Mouse (Mus musculus) liver, embryonic 14.5 days (tissue): Measurements from ENCODE around the gene Rcsd1. TPM values are rescaled to one million over a fixed set of nuclear protein-coding genes. Genes with fewer than 3 reads are reported as not detected.

Source experiments
- ATAC-seq: fragments of 200-750 bp; cut with Nextera tagmentation; 2 replicates; pipeline ENCODE4 v1.8.0; 2017; ENCODE audit warnings: moderate number of reproducible peaks, mild to moderate bottlenecking, moderate library complexity; ENCODE audit not compliant: insufficient read depth
- DNase-seq, 3 experiments: peaks; one replicate each; pipeline ENCODE4 v3.0.0-alpha.2; 2012 to 2013; ENCODE audit warnings: low read depth in 3 of 3, low spot score in 3 of 3
- H3K27ac ChIP-seq: fragments of 300-500 bp; sonication (generic); 2 replicates; pipeline ENCODE4 v1.5.1; 2014; ENCODE audit warnings: moderate library complexity, mild to moderate bottlenecking, control low read depth, inconsistent platforms
- H3K27me3 ChIP-seq: fragments of 300-500 bp; sonication (generic); 2 replicates; pipeline ENCODE4 v1.6.1; 2014; ENCODE audit warnings: mild to moderate bottlenecking, low read length, moderate library complexity; ENCODE audit not compliant: control insufficient read depth, insufficient read depth
- H3K36me3 ChIP-seq: fragments of 300-500 bp; sonication (generic); replicated peaks from 2 replicates; pipeline ENCODE4 v1.6.1; 2014; ENCODE audit warnings: low read depth; ENCODE audit not compliant: control insufficient read depth, insufficient read depth
- H3K4me1 ChIP-seq, 2 experiments: fragments of 200-500 bp in 1 of 2; fragments of 300-500 bp in 1 of 2; sonication (generic) in 1 of 2; replicated peaks; 2 replicates each; pipeline ENCODE4 v1.6.1; 2012 to 2014; ENCODE audit warnings: antibody characterized with exemption in 1 of 2, inconsistent platforms in 1 of 2, low read length in 1 of 2; ENCODE audit not compliant: control insufficient read depth in 2 of 2, insufficient read depth in 2 of 2
- H3K4me2 ChIP-seq: fragments of 300-500 bp; sonication (generic); 2 replicates; pipeline ENCODE4 v1.6.1; 2014; ENCODE audit warnings: low read depth, mild to moderate bottlenecking, control low read depth, moderate library complexity
- H3K4me3 ChIP-seq, 2 experiments: fragments of 200-500 bp in 1 of 2; fragments of 300-500 bp in 1 of 2; sonication (generic) in 1 of 2; 2 replicates each; pipeline ENCODE4 v1.5.1; 2012 to 2014; ENCODE audit warnings: low read depth in 2 of 2, low read length in 2 of 2, mild to moderate bottlenecking in 2 of 2, control low read depth in 1 of 2, inconsistent platforms in 1 of 2, moderate library complexity in 1 of 2; ENCODE audit not compliant: insufficient read depth in 1 of 2
- H3K9ac ChIP-seq: fragments of 300-500 bp; sonication (generic); replicated peaks from 2 replicates; pipeline ENCODE4 v1.6.1; 2014; ENCODE audit warnings: mild to moderate bottlenecking, control low read depth, moderate library complexity
- H3K9me3 ChIP-seq: fragments of 300-500 bp; sonication (generic); 2 replicates; pipeline ENCODE4 v1.6.1; 2016; ENCODE audit warnings: low read length, mixed read lengths; ENCODE audit not compliant: control insufficient read depth
- CTCF ChIP-seq: IDR thresholded peaks from 2 replicates; pipeline ENCODE4 v1.5.1; 2016; ENCODE audit warnings: antibody characterized with exemption, low read depth, control low read depth
- EP300 ChIP-seq: IDR thresholded peaks from 2 replicates; pipeline ENCODE4 v1.6.1; 2016; ENCODE audit warnings: antibody characterized with exemption, low read depth
- WGBS: fragments of 180-500 bp; shearing (Covaris S2); extraction: QIAGEN DNeasy Blood & Tissue Kit; methylation state at CpG from one replicate; pipeline ENCODE4 v1.1.7; 2014; ENCODE audit not compliant: insufficient replicate concordance; 5-methylcytosine and 5-hydroxymethylcytosine counted together
- polyA plus RNA-seq, 2 experiments: library from polyadenylated mRNA; depleted of rRNA in 1 of 2; stranded (reverse) in 1 of 2; unstranded in 1 of 2; fragments of >200 nt; fragmentation: Nextera tagmentation in 1 of 2; extraction: Ambion mirVana in 1 of 2; gene quantifications; 2 replicates each; pipeline versions ENCODE4 v1.2.1 to v1.2.3; 2012 to 2014

Rcsd1 gene
- polyA plus RNA-seq, 2 experiments = 2.4 to 4.8 TPM

GRCm38 (mm10) chr1:165625896-165626295 lies 83.7 kb downstream of the Rcsd1 start:
- Histone ChIP-seq H3K27ac (no peak overlapping the region), H3K4me3 (no peak overlapping the region), H3K27me3 (no peaks in the 10 kb centered on the region), H3K9ac (no peak overlapping the region), H3K9me3 (no peaks in the 10 kb centered on the region), H3K36me3 (no peaks in the 10 kb centered on the region), H3K4me1 (peaks cover 8 to 26% of the 10 kb centered on the region in 2 experiments), H3K4me2 (no peak overlapping the region)
- no peak for TF ChIP-seq EP300
- no peak for TF ChIP-seq CTCF
- 77% methylated on average over 5 of the region's 5 CpGs for WGBS
- DNase-seq (no peak), ATAC-seq (no peak)

GRCm38 (mm10) chr1:165625058-165625457 lies 84.5 kb downstream of the Rcsd1 start:
- ATAC-seq (no peak), DNase-seq (no peak)
- H3K27ac ChIP-seq = no peak overlapping the region
- H3K9ac ChIP-seq = no peak overlapping the region
- 72% methylated on average over 5 of the region's 5 CpGs for WGBS
- peaks cover 8 to 21% of the 10 kb centered on the region in 2 experiments for H3K4me1 ChIP-seq
- no peaks in the 10 kb centered on the region for H3K36me3 ChIP-seq
- H3K4me2 ChIP-seq = no peak overlapping the region
- no peaks in the 10 kb centered on the region for H3K27me3 ChIP-seq
- no peaks in the 10 kb centered on the region for H3K9me3 ChIP-seq
- no peak overlapping the region for H3K4me3 ChIP-seq
- TF ChIP-seq CTCF (no peak), EP300 (no peak)

- ATAC-seq (no peak), DNase-seq (no peak)
- TF ChIP-seq EP300 (no peak), CTCF (no peak)
- no peaks in the 10 kb centered on the region for H3K9me3 ChIP-seq
- H3K36me3 ChIP-seq = no peaks in the 10 kb centered on the region
- H3K27me3 ChIP-seq = no peaks in the 10 kb centered on the region
- H3K9ac ChIP-seq = no peak overlapping the region
- no peak overlapping the region for H3K4me3 ChIP-seq
- whole genome bisulfite sequencing = 62% methylated on average over 9 of the region's 9 CpGs
- no peak overlapping the region for H3K4me2 ChIP-seq
- peaks cover 0 to 20% of the 10 kb centered on the region in 2 experiments; a peak in 2 of 4 replicates for H3K4me1 ChIP-seq
- no peak overlapping the region for H3K27ac ChIP-seq
Measured at GRCm38 (mm10) chr1:165618201-165618624, 91.3 kb downstream of the Rcsd1 start.

- ATAC-seq (peak; percentile 69), DNase-seq (peak in 1 of 3 experiments; percentile 30)
- Histone ChIP-seq H3K9ac (peak overlapping the region; percentile 31; the same call in 1 of the 2 replicates), H3K36me3 (no peaks in the 10 kb centered on the region), H3K4me1 (peaks cover 0 to 21% of the 10 kb centered on the region in 2 experiments; a peak in 2 of 4 replicates), H3K4me2 (peak overlapping the region; percentile 40), H3K4me3 (no peak overlapping the region), H3K27ac (peak overlapping the region; percentile 50), H3K27me3 (no peaks in the 10 kb centered on the region), H3K9me3 (no peaks in the 10 kb centered on the region)
- TF ChIP-seq CTCF (no peak), EP300 (no peak)
- WGBS = 34% methylated on average over 15 of the region's 15 CpGs
Measured at GRCm38 (mm10) chr1:165617166-165617891, 92.2 kb downstream of the Rcsd1 start.

- TF ChIP-seq CTCF = no peak
- ATAC-seq (no peak), DNase-seq (no peak)
- H3K27me3 ChIP-seq = no peaks in the 10 kb centered on the region
- H3K4me3 ChIP-seq = no peak overlapping the region
- 37% methylated on average over 7 of the region's 7 CpGs for WGBS
- H3K9me3 ChIP-seq = no peaks in the 10 kb centered on the region
- peak overlapping the region; percentile 31; the same call in 1 of the 2 replicates for H3K9ac ChIP-seq
- H3K4me2 ChIP-seq = peak overlapping the region; percentile 40
- no peaks in the 10 kb centered on the region for H3K36me3 ChIP-seq
- peaks cover 0 to 21% of the 10 kb centered on the region in 2 experiments; a peak in 2 of 4 replicates for H3K4me1 ChIP-seq
- H3K27ac ChIP-seq = peak overlapping the region; percentile 29
Measured at GRCm38 (mm10) chr1:165616652-165617051, 92.9 kb downstream of the Rcsd1 start.
